Comparison of ENCODE assay signal across 21 mouse cellular contexts in genomic region chr5:88976428-88976827, GRCm38 (mm10).
A peak's percentile ranks its signal among the peaks of the same experiment; 100 is the strongest.
DNase-seq lines count a peak whose midpoint lies in the region; ATAC-seq and TF ChIP-seq lines count a peak whose summit lies in the region.
"Had no signal": no experiment of that assay in that cellular context is flagged by ENCODE, and none has a peak within 500 bp of the region (broad histone marks: within the 10 kb centered on the region; RNA-seq: fewer than 3 reads in every experiment).

No protein-coding gene starts in this region.

- WGBS in midbrain, postnatal 0 days, result 67% methylated on average over 3 of the region's 3 CpGs
- 84% methylated on average over 3 of the region's 3 CpGs for WGBS in midbrain, embryonic 13.5 days
- WGBS in olfactory bulb, adult 2 months, result 72% methylated on average over 3 of the region's 3 CpGs

- no peak overlapping the region for H3K9ac ChIP-seq in midbrain, postnatal 0 days (replicated peaks; ENCODE audit: low read length, poor library complexity, severe bottlenecking)
- H3K9ac ChIP-seq in midbrain, embryonic 13.5 days (replicated peaks), result no peak overlapping the region
- H3K9ac ChIP-seq: forebrain, embryonic 13.5 days; heart, embryonic 12.5 days; hindbrain, embryonic 13.5 days had no signal

- no peaks in the 10 kb centered on the region for H3K36me3 ChIP-seq in midbrain, postnatal 0 days (ENCODE audit: insufficient read depth, low read length)
- no peaks in the 10 kb centered on the region for H3K36me3 ChIP-seq in midbrain, embryonic 13.5 days
- H3K36me3 ChIP-seq: heart, embryonic 12.5 days; hindbrain, embryonic 13.5 days had no signal

- no peak for ATAC-seq in midbrain, postnatal 0 days (ENCODE audit: low FRiP score)
- ATAC-seq in midbrain, embryonic 13.5 days, result no peak
- peak; percentile 55 for ATAC-seq in common myeloid progenitor, adult 5-6 weeks (replicated peaks; ENCODE audit: low read depth, poor library complexity, severe bottlenecking)
- ATAC-seq: forebrain, embryonic 13.5 days; inflammation-experienced regulatory T-cells, adult 6 months; lung, postnatal 0 days had no signal

- intact Hi-C loops in gastrocnemius, adult 2 months (cut with DNase I), result no loop called here

- DNase-seq in gastrocnemius, adult 2 months, result no peak
- DNase-seq in gastrocnemius, adult 8-10 months (ENCODE audit: low spot score in 2 of 2), result no peak
- DNase-seq in midbrain, postnatal 0 days (ENCODE audit: low spot score), result no peak
- DNase-seq in B cell, adult 2 months, result no peak
- DNase-seq in layer of hippocampus, adult 11-12 months (ENCODE audit: low spot score), result no peak
- DNase-seq: adrenal gland, postnatal 14 days; cerebellum, adult 9-11 months; gastrocnemius, postnatal 10 days; heart, adult 11 months; heart, postnatal 10 days; kidney, adult 18-20 months; retina, postnatal 1 day; thymus, postnatal 25 days had no signal

- no peaks in the 10 kb centered on the region for H3K4me1 ChIP-seq in midbrain, postnatal 0 days (ENCODE audit: insufficient read depth, low read length)
- 0 out of 2 replicates have a peak, but pooled peaks cover 3% of the 10 kb centered on the region for H3K4me1 ChIP-seq in midbrain, embryonic 13.5 days (replicated peaks)
- H3K4me1 ChIP-seq in olfactory bulb, adult 2 months (ENCODE audit: control insufficient read depth, insufficient read depth, low read length), result peaks cover 9% of the 10 kb centered on the region

- H3K4me2 ChIP-seq in midbrain, postnatal 0 days (ENCODE audit: low read depth, low read length, poor library complexity, severe bottlenecking), result no peak overlapping the region
- H3K4me2 ChIP-seq in midbrain, embryonic 13.5 days (replicated peaks), result no peak overlapping the region
- H3K4me2 ChIP-seq: forebrain, embryonic 13.5 days; heart, embryonic 12.5 days; hindbrain, embryonic 13.5 days had no signal

- no peak for TF ChIP-seq POLR2A in olfactory bulb, adult 2 months (IDR thresholded peaks at IDR 0.05; ENCODE audit: insufficient read depth, low read depth, low read length)

- peak overlapping the region; percentile 4; the same call in 1 of the 2 replicates for H3K27ac ChIP-seq in gastrocnemius, adult 2 months
- 0 out of 2 replicates have a peak overlapping the region, but pooled peaks have one; percentile 32 for H3K27ac ChIP-seq in midbrain, postnatal 0 days (ENCODE audit: low read depth, low read length)
- no peak overlapping the region for H3K27ac ChIP-seq in midbrain, embryonic 13.5 days
- peak overlapping the region; percentile 50 for H3K27ac ChIP-seq in olfactory bulb, adult 2 months (ENCODE audit: insufficient read depth, low read depth, low read length)
- H3K27ac ChIP-seq: forebrain, embryonic 13.5 days; hindbrain, embryonic 13.5 days had no signal

- no peaks in the 10 kb centered on the region for H3K9me3 ChIP-seq in midbrain, postnatal 0 days (ENCODE audit: low read length)
- no peaks in the 10 kb centered on the region for H3K9me3 ChIP-seq in midbrain, embryonic 13.5 days
- H3K9me3 ChIP-seq: forebrain, embryonic 13.5 days; heart, embryonic 12.5 days; hindbrain, embryonic 13.5 days had no signal

- no peak overlapping the region for H3K4me3 ChIP-seq in gastrocnemius, adult 2 months
- no peak overlapping the region for H3K4me3 ChIP-seq in midbrain, postnatal 0 days (ENCODE audit: low read depth, low read length)
- no peak overlapping the region for H3K4me3 ChIP-seq in midbrain, embryonic 13.5 days (replicated peaks)
- H3K4me3 ChIP-seq in olfactory bulb, adult 2 months (ENCODE audit: insufficient read depth, low read depth, low read length), result no peak overlapping the region
- H3K4me3 ChIP-seq: forebrain, embryonic 13.5 days; heart, embryonic 12.5 days; hindbrain, embryonic 13.5 days had no signal

- no peaks in the 10 kb centered on the region for H3K27me3 ChIP-seq in midbrain, postnatal 0 days (ENCODE audit: insufficient read depth, low read length)
- H3K27me3 ChIP-seq in midbrain, embryonic 13.5 days, result no peaks in the 10 kb centered on the region
- H3K27me3 ChIP-seq: forebrain, embryonic 13.5 days; heart, embryonic 12.5 days; hindbrain, embryonic 13.5 days had no signal

- TF ChIP-seq CTCF in gastrocnemius, adult 2 months (IDR thresholded peaks at IDR 0.05), result no peak
- no peak for TF ChIP-seq CTCF in midbrain, postnatal 0 days (IDR thresholded peaks at IDR 0.05)
- no peak for TF ChIP-seq CTCF in olfactory bulb, adult 2 months (IDR thresholded peaks at IDR 0.05; ENCODE audit: insufficient read depth, low read depth, low read length)
